Mouse (Mus musculus) liver, embryonic 14.5 days (tissue): ENCODE measurements at regions not wholly inside any gene's neighbourhood (a gene's known extent, or its start where the extent isn't known, plus 50 kb on each side); places are given as distances from the start of the nearest gene placed in this dataset.

ENCODE experiments used
- CTCF ChIP-seq: IDR thresholded peaks from 2 replicates; pipeline ENCODE4 v1.5.1; 2016; ENCODE audit warnings: antibody characterized with exemption, low read depth, control low read depth
- EP300 ChIP-seq: IDR thresholded peaks from 2 replicates; pipeline ENCODE4 v1.6.1; 2016; ENCODE audit warnings: antibody characterized with exemption, low read depth

DNA sequence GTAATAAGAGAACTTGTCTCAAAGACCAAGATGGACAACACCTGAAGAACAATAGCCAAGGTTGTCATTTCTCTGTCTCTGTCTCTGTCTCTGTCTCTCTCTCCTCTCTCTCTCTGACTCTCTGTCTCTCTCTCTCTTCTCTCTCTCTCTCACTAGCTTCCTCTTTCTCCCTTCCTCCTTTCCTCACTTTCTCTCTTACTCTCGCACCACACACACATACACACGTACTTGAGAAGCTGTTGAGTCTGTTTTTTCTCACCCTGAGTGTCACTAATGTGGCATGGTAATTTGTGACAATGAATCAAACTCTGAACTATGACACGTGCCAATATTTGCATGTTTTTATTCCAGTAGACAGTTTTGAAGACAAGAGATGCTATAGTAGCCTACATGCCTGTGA is 333.1 kb upstream of the B3galt2 start:
- TF ChIP-seq CTCF (no peak), EP300 (no peak)
